Mouse (Mus musculus): ENCODE results near the gene Phactr1. TPM values are rescaled to one million over a fixed set of nuclear protein-coding genes. Genes with fewer than 3 reads are reported as not detected.

Gene Phactr1
- polyA plus RNA-seq, 1 experiment = 0.35 TPM

DNA sequence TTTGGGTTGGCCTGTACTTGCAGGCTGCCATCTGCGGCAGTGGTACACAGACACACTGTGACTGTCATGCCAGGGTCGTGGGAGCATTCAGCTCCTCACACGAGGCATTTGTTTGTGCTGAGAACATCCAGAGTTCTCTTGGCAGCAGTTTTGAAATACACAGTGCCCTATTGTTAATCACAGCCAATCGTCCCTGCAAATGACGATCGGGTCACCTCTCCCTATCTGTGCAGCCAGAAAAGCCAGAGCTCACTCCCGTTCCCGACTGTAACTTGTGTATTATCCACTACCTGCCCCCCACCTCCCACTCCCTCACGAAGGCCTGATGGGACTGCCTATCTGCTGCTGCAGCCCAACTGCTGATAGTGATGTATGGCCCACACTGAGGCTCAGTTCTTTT, 140.1 kb downstream of the Phactr1 start:
- TF ChIP-seq CTCF (IDR thresholded peaks at IDR 0.05; ENCODE audit: control insufficient read depth, insufficient read depth, low read length) (no peak), POLR2A (IDR thresholded peaks at IDR 0.05; ENCODE audit: borderline replicate concordance, control insufficient read depth, low read depth, low read length) (no peak)
- H3K4me1 ChIP-seq (ENCODE audit: control insufficient read depth, insufficient read depth, low read length) = no peaks in the 10 kb centered on the region
- no peak overlapping the region for H3K4me3 ChIP-seq (replicated peaks; ENCODE audit: control insufficient read depth, low read depth, low read length)
- no peak overlapping the region for H3K27ac ChIP-seq (ENCODE audit: control insufficient read depth, insufficient read depth, low read depth, low read length, poor library complexity)
- WGBS = 81% methylated on average over 9 of the region's 9 CpGs

- no peak for TF ChIP-seq CTCF (IDR thresholded peaks at IDR 0.05; ENCODE audit: control insufficient read depth, insufficient read depth, low read length)
- no peak for TF ChIP-seq POLR2A (IDR thresholded peaks at IDR 0.05; ENCODE audit: borderline replicate concordance, control insufficient read depth, low read depth, low read length)
- Histone ChIP-seq H3K27ac (ENCODE audit: control insufficient read depth, insufficient read depth, low read depth, low read length, poor library complexity) (no peak overlapping the region), H3K4me3 (replicated peaks; ENCODE audit: control insufficient read depth, low read depth, low read length) (no peak overlapping the region), H3K4me1 (ENCODE audit: control insufficient read depth, insufficient read depth, low read length) (no peaks in the 10 kb centered on the region)
- WGBS = 84% methylated on average over 15 of the region's 15 CpGs
These were observed 141.1 kb downstream of the Phactr1 start for GRCm38 (mm10) chr13:42821426-42822106.

DNA sequence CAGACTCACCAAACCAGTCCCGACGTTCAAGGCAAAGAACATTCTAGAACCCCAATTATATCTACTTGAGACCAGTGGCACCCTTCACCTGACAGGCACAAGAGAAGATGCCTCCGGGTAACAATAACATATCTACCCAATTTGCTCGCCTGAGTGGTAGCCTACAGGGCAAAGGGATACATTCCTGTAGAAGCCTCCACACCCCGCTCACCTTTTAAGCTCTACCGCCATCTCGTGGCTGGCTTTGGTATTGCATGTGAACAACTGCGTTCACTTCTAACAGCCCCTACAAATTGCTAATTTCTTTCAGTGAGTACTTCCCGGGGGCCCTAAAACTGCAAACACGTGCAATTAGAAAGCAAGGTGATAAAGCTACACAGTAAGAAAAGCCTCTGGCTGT, 142.1 kb downstream of the Phactr1 start:
- TF ChIP-seq POLR2A (IDR thresholded peaks at IDR 0.05; ENCODE audit: borderline replicate concordance, control insufficient read depth, low read depth, low read length) (no peak), CTCF (IDR thresholded peaks at IDR 0.05; ENCODE audit: control insufficient read depth, insufficient read depth, low read length) (peak; percentile 67)
- Histone ChIP-seq H3K4me3 (replicated peaks; ENCODE audit: control insufficient read depth, low read depth, low read length) (no peak overlapping the region), H3K4me1 (ENCODE audit: control insufficient read depth, insufficient read depth, low read length) (no peaks in the 10 kb centered on the region), H3K27ac (ENCODE audit: control insufficient read depth, insufficient read depth, low read depth, low read length, poor library complexity) (no peak overlapping the region)
- 21% methylated on average over 10 of the region's 10 CpGs for WGBS

DNA sequence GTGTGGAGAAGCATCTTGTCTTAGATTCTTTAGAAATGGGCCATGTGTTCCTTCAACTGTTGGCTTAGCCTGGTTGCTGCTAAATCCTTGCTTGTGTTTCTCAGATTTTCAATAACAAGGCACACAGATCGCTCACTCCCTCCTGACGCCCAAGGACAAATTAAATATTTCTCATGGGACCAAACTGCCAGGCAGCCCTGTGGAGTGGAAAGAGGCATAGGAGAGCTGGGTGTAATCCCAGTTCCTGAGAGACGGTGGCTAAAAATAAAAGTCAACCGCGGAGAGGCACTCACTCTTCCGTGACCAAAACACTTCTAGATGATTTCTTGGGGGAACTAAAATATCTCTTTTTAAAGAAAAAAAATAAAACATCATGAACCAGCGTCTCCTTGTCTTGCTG, 143.5 kb downstream of the Phactr1 start:
- WGBS = 73% methylated on average over 7 of the region's 7 CpGs
- Histone ChIP-seq H3K4me3 (replicated peaks; ENCODE audit: control insufficient read depth, low read depth, low read length) (no peak overlapping the region), H3K27ac (ENCODE audit: control insufficient read depth, insufficient read depth, low read depth, low read length, poor library complexity) (no peak overlapping the region), H3K4me1 (ENCODE audit: control insufficient read depth, insufficient read depth, low read length) (no peaks in the 10 kb centered on the region; the same call in 1 of the 2 replicates)
- TF ChIP-seq POLR2A (IDR thresholded peaks at IDR 0.05; ENCODE audit: borderline replicate concordance, control insufficient read depth, low read depth, low read length) = no peak
- TF ChIP-seq CTCF (IDR thresholded peaks at IDR 0.05; ENCODE audit: control insufficient read depth, insufficient read depth, low read length) = no peak

DNA sequence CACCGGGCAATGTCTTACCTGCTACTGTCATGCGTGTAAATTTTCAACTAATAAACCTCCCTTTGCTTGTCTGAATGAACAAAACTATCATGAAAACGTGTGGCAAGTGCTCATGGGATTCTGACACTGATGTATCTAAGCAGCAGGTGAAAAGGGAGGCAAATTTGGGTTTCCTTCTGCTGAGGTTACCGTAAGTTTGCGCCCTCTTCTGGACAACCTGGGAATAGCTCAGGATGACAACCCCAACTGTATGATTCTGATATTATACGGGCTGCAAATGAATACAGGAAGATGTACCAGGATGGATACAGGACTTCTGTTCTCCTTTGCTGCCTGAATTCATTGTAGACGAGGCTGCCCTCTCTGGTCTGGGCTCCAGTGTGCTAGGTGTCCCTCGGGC, 146.2 kb downstream of the Phactr1 start:
- no peak overlapping the region for H3K27ac ChIP-seq (ENCODE audit: control insufficient read depth, insufficient read depth, low read depth, low read length, poor library complexity)
- H3K4me1 ChIP-seq (ENCODE audit: control insufficient read depth, insufficient read depth, low read length) = no peaks in the 10 kb centered on the region; the same call in 1 of the 2 replicates
- WGBS = 56% methylated on average over 8 of the region's 8 CpGs
- peak; percentile 28; the same call in 1 of the 2 replicates for TF ChIP-seq CTCF (IDR thresholded peaks at IDR 0.05; ENCODE audit: control insufficient read depth, insufficient read depth, low read length)
- no peak for TF ChIP-seq POLR2A (IDR thresholded peaks at IDR 0.05; ENCODE audit: borderline replicate concordance, control insufficient read depth, low read depth, low read length)
- no peak overlapping the region for H3K4me3 ChIP-seq (replicated peaks; ENCODE audit: control insufficient read depth, low read depth, low read length)

- H3K4me1 ChIP-seq (ENCODE audit: control insufficient read depth, insufficient read depth, low read length) = no peaks in the 10 kb centered on the region; the same call in 1 of the 2 replicates
- WGBS = 4% methylated on average over 9 of the region's 9 CpGs
- no peak for TF ChIP-seq POLR2A (IDR thresholded peaks at IDR 0.05; ENCODE audit: borderline replicate concordance, control insufficient read depth, low read depth, low read length)
- no peak for TF ChIP-seq CTCF (IDR thresholded peaks at IDR 0.05; ENCODE audit: control insufficient read depth, insufficient read depth, low read length)
- no peak overlapping the region for H3K27ac ChIP-seq (ENCODE audit: control insufficient read depth, insufficient read depth, low read depth, low read length, poor library complexity)
- no peak overlapping the region for H3K4me3 ChIP-seq (replicated peaks; ENCODE audit: control insufficient read depth, low read depth, low read length)
These were observed 148.6 kb downstream of the Phactr1 start for GRCm38 (mm10) chr13:42828978-42829377.

- whole genome bisulfite sequencing = 46% methylated on average over 2 of the region's 2 CpGs
- Histone ChIP-seq H3K4me3 (replicated peaks; ENCODE audit: control insufficient read depth, low read depth, low read length) (no peak overlapping the region), H3K4me1 (ENCODE audit: control insufficient read depth, insufficient read depth, low read length) (no peaks in the 10 kb centered on the region), H3K27ac (ENCODE audit: control insufficient read depth, insufficient read depth, low read depth, low read length, poor library complexity) (no peak overlapping the region)
- TF ChIP-seq POLR2A (IDR thresholded peaks at IDR 0.05; ENCODE audit: borderline replicate concordance, control insufficient read depth, low read depth, low read length) (no peak), CTCF (IDR thresholded peaks at IDR 0.05; ENCODE audit: control insufficient read depth, insufficient read depth, low read length) (no peak)
These were observed 155.0 kb downstream of the Phactr1 start for GRCm38 (mm10) chr13:42835441-42835840.

DNA sequence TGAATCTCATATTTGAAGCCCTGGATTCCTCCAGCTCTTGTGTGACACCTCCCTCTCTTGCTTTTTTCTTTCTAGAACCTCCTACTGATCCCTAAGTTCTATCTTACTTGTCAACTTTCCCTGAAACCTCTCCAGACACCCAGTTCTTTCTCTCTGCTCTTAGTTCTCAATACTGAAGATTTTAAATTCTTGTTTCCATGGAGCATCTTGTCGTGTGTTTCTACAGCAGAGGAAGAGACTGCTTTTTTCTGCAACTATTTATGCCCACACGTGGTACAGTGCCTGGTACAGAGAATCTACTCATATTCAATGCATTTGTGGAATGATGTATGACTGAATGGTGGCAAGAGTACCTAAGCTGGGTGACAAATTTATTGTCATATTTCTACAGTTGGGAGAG, 158.9 kb downstream of the Phactr1 start:
- no peak overlapping the region for H3K4me3 ChIP-seq (replicated peaks; ENCODE audit: control insufficient read depth, low read depth, low read length)
- H3K4me1 ChIP-seq (ENCODE audit: control insufficient read depth, insufficient read depth, low read length) = no peaks in the 10 kb centered on the region
- 56% methylated on average over 2 of the region's 2 CpGs for WGBS
- no peak for TF ChIP-seq CTCF (IDR thresholded peaks at IDR 0.05; ENCODE audit: control insufficient read depth, insufficient read depth, low read length)
- TF ChIP-seq POLR2A (IDR thresholded peaks at IDR 0.05; ENCODE audit: borderline replicate concordance, control insufficient read depth, low read depth, low read length) = no peak
- H3K27ac ChIP-seq (ENCODE audit: control insufficient read depth, insufficient read depth, low read depth, low read length, poor library complexity) = no peak overlapping the region

Data from bone marrow, adult 2 months (tissue).